Mouse (Mus musculus) forebrain, embryonic 15.5 days (tissue): Measurements from ENCODE around the gene Herc6. TPM values are rescaled to one million over a fixed set of nuclear protein-coding genes. Genes with fewer than 3 reads are reported as not detected.

Experiments
- ATAC-seq: fragments of 200-750 bp; cut with Nextera tagmentation; replicated peaks from 2 replicates; pipeline ENCODE4 v1.8.0; 2017; ENCODE audit warnings: mild to moderate bottlenecking, moderate TSS enrichment, moderate library complexity
- H3K27ac ChIP-seq: fragments of 300-500 bp; sonication (generic); replicated peaks from 2 replicates; pipeline ENCODE4 v1.5.1; 2015; ENCODE audit warnings: mild to moderate bottlenecking, inconsistent platforms
- H3K27me3 ChIP-seq: fragments of 300-500 bp; sonication (generic); 2 replicates; pipeline ENCODE4 v1.6.1; 2015; ENCODE audit warnings: inconsistent platforms
- H3K36me3 ChIP-seq: fragments of 300-500 bp; sonication (generic); 2 replicates; pipeline ENCODE4 v1.6.1; 2015; ENCODE audit warnings: mild to moderate bottlenecking, inconsistent platforms
- H3K4me1 ChIP-seq: fragments of 300-500 bp; sonication (generic); 2 replicates; pipeline ENCODE4 v1.6.1; 2015; ENCODE audit warnings: inconsistent platforms
- H3K4me2 ChIP-seq: fragments of 300-500 bp; sonication (generic); replicated peaks from 2 replicates; pipeline ENCODE4 v1.6.1; 2015; ENCODE audit warnings: mild to moderate bottlenecking, inconsistent platforms
- H3K4me3 ChIP-seq: fragments of 300-500 bp; sonication (generic); 2 replicates; pipeline ENCODE4 v1.5.1; 2015; ENCODE audit warnings: mild to moderate bottlenecking, inconsistent platforms
- H3K9ac ChIP-seq: fragments of 300-500 bp; sonication (generic); replicated peaks from 2 replicates; pipeline ENCODE4 v1.6.1; 2015; ENCODE audit warnings: mild to moderate bottlenecking, inconsistent platforms
- H3K9me3 ChIP-seq: fragments of 300-500 bp; sonication (generic); 2 replicates; pipeline ENCODE4 v1.6.1; 2016; ENCODE audit warnings: inconsistent platforms
- WGBS: fragments of 180-500 bp; shearing (Covaris S2); methylation state at CpG from one replicate; pipeline ENCODE4 v1.1.7; 2015; ENCODE audit warnings: mixed read lengths; 5-methylcytosine and 5-hydroxymethylcytosine counted together
- polyA plus RNA-seq: library from polyadenylated mRNA; unstranded; fragments of >200 nt; fragmentation: Nextera tagmentation; extraction: Ambion mirVana; gene quantifications from 2 replicates; pipeline ENCODE4 v1.2.1, GENCODE M21; 2015

Gene Herc6
- polyA plus RNA-seq, 1 experiment from 2014 or later = 1.6 TPM

GRCm38 (mm10) chr6:57702376-57702742 lies 121.6 kb downstream of the Herc6 start, which contains the start of gene Lancl2:
Lancl2 (plus strand) TSS chr6:57702540.
- Histone ChIP-seq H3K4me3 (peak within 1 kb of the TSS; percentile 68), H3K36me3 (no peaks in the 10 kb centered on the region), H3K4me2 (peak within 1 kb of the TSS; percentile 51), H3K9me3 (no peaks in the 10 kb centered on the region), H3K9ac (peak within 1 kb of the TSS; percentile 91), H3K27me3 (no peaks in the 10 kb centered on the region), H3K27ac (peak within 1 kb of the TSS; percentile 98), H3K4me1 (peaks cover 23% of the 10 kb centered on the region)
- ATAC-seq = peak; percentile 13; the same call in 1 of the 2 replicates
- under 1% methylated on average over 10 of the region's 10 CpGs for WGBS

- no peaks in the 10 kb centered on the region for H3K27me3 ChIP-seq
- peak overlapping the region; percentile 91 for H3K9ac ChIP-seq
- H3K36me3 ChIP-seq = no peaks in the 10 kb centered on the region
- H3K4me1 ChIP-seq = peaks cover 23% of the 10 kb centered on the region
- peak overlapping the region; percentile 51 for H3K4me2 ChIP-seq
- peak overlapping the region; percentile 98 for H3K27ac ChIP-seq
- ATAC-seq = peak; percentile 99
- WGBS = under 1% methylated on average over 59 of the region's 59 CpGs
- H3K4me3 ChIP-seq = peak overlapping the region; percentile 68
- no peaks in the 10 kb centered on the region for H3K9me3 ChIP-seq
Observed at GRCm38 (mm10) chr6:57702743-57703499, 122.1 kb downstream of the Herc6 start.

GRCm38 (mm10) chr6:57703703-57704102 lies 122.9 kb downstream of the Herc6 start:
- H3K4me1 ChIP-seq = peaks cover 23% of the 10 kb centered on the region
- H3K9me3 ChIP-seq = no peaks in the 10 kb centered on the region
- ATAC-seq = peak; percentile 44
- no peaks in the 10 kb centered on the region for H3K27me3 ChIP-seq
- peak overlapping the region; percentile 51 for H3K4me2 ChIP-seq
- H3K9ac ChIP-seq = peak overlapping the region; percentile 91
- H3K36me3 ChIP-seq = no peaks in the 10 kb centered on the region
- peak overlapping the region; percentile 98 for H3K27ac ChIP-seq
- WGBS = 25% methylated on average over 2 of the region's 2 CpGs
- H3K4me3 ChIP-seq = peak overlapping the region; percentile 68

- H3K36me3 ChIP-seq = no peaks in the 10 kb centered on the region
- no peaks in the 10 kb centered on the region for H3K9me3 ChIP-seq
- H3K4me3 ChIP-seq = no peak overlapping the region
- no peak overlapping the region for H3K4me2 ChIP-seq
- no peak overlapping the region for H3K27ac ChIP-seq
- ATAC-seq = no peak
- H3K4me1 ChIP-seq = peaks cover 17% of the 10 kb centered on the region
- 91% methylated on average over 1 of the region's 1 CpGs for WGBS
- H3K9ac ChIP-seq = no peak overlapping the region
- no peaks in the 10 kb centered on the region for H3K27me3 ChIP-seq
Observed at GRCm38 (mm10) chr6:57706721-57707120, 125.9 kb downstream of the Herc6 start.

GRCm38 (mm10) chr6:57711726-57712125 lies 130.9 kb downstream of the Herc6 start:
- no peak overlapping the region for H3K4me2 ChIP-seq
- H3K4me1 ChIP-seq = no peaks in the 10 kb centered on the region
- WGBS = 29% methylated on average over 1 of the region's 1 CpGs
- H3K4me3 ChIP-seq = no peak overlapping the region
- H3K36me3 ChIP-seq = peaks cover 13% of the 10 kb centered on the region
- no peak overlapping the region for H3K9ac ChIP-seq
- no peak for ATAC-seq
- H3K9me3 ChIP-seq = no peaks in the 10 kb centered on the region
- no peaks in the 10 kb centered on the region for H3K27me3 ChIP-seq
- H3K27ac ChIP-seq = no peak overlapping the region

Other genes with a start within 250 kb of the Herc6 start
- not detected in 2 replicates for gene Vmn1r17, start 217.3 kb upstream of the Herc6 start, polyA plus RNA-seq
- not detected in 2 replicates for gene Vmn1r18, start 185.2 kb upstream of the Herc6 start, polyA plus RNA-seq
- not detected in 2 replicates for gene Vmn1r19, start 177.2 kb upstream of the Herc6 start, polyA plus RNA-seq
- gene Vmn1r20, start 152.1 kb upstream of the Herc6 start, polyA plus RNA-seq = not detected in 2 replicates
- gene Ppm1k, start 45.5 kb upstream of the Herc6 start, polyA plus RNA-seq = 7.0 and 7.8 TPM in 2 replicates
- 9.2 and 10.8 TPM in 2 replicates for gene Pyurf, start 111.1 kb downstream of the Herc6 start, polyA plus RNA-seq
- 80.7 and 86.1 TPM in 2 replicates for gene Lancl2, start 121.5 kb downstream of the Herc6 start, polyA plus RNA-seq
- gene Vopp1, start 244.2 kb downstream of the Herc6 start, polyA plus RNA-seq = 174 and 182 TPM in 2 replicates